Mouse (Mus musculus): ENCODE results near the gene Exoc7. TPM values are rescaled to one million over a fixed set of nuclear protein-coding genes. Genes with fewer than 3 reads are reported as not detected.

Exoc7 gene
- polyA plus RNA-seq, 1 experiment from 2014 or later, result 63.8 TPM

- no peak for DNase-seq (ENCODE audit: low spot score)
- no peaks in the 10 kb centered on the region for H3K9me3 ChIP-seq (ENCODE audit: control insufficient read depth, low read length)
- no peak overlapping the region for H3K27ac ChIP-seq (ENCODE audit: low read depth)
- 32% methylated on average over 11 of the region's 12 CpGs for WGBS
- H3K4me3 ChIP-seq (ENCODE audit: low read depth, low read length), result no peak overlapping the region
- no peak overlapping the region for H3K9ac ChIP-seq (ENCODE audit: low read length)
- ATAC-seq (replicated peaks; ENCODE audit: low FRiP score, low TSS enrichment, low read depth), result no peak
- peaks cover 22% of the 10 kb centered on the region for H3K27me3 ChIP-seq (replicated peaks; ENCODE audit: control insufficient read depth, insufficient read depth, low read length)
- no peak overlapping the region for H3K4me2 ChIP-seq (ENCODE audit: low read length)
- peaks cover 29% of the 10 kb centered on the region for H3K4me1 ChIP-seq (replicated peaks; ENCODE audit: control insufficient read depth, insufficient read depth, low read length)
- H3K36me3 ChIP-seq (ENCODE audit: control insufficient read depth, insufficient read depth, low read length), result no peaks in the 10 kb centered on the region
These were observed 30.0 kb upstream of the Exoc7 start for GRCm38 (mm10) chr11:116337000-116337399.

DNA sequence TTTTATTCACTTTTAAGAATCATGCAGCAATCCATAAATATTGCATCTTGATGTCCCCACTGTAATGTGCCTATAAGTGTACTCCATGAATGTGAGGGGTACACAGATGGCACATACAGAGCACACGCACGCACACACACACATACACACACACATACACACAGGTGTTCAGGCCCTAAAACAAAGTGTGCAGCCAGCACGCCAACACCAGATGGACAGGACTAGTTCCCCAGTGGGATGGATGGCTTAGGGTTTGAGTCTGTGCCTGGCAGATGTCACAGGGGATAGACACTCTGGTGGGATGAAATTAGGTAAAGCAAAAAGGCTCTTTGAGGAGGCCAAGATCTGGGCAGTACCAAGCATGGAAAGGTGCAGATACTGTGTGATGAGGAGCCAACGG lies 29.4 kb upstream of the Exoc7 start:
- no peaks in the 10 kb centered on the region for H3K9me3 ChIP-seq (ENCODE audit: control insufficient read depth, low read length)
- 79% methylated on average over 4 of the region's 4 CpGs for WGBS
- DNase-seq (ENCODE audit: low spot score), result no peak
- H3K27me3 ChIP-seq (replicated peaks; ENCODE audit: control insufficient read depth, insufficient read depth, low read length), result peaks cover 22% of the 10 kb centered on the region
- H3K36me3 ChIP-seq (ENCODE audit: control insufficient read depth, insufficient read depth, low read length), result no peaks in the 10 kb centered on the region
- no peak overlapping the region for H3K4me3 ChIP-seq (ENCODE audit: low read depth, low read length)
- H3K4me1 ChIP-seq (replicated peaks; ENCODE audit: control insufficient read depth, insufficient read depth, low read length), result peaks cover 30% of the 10 kb centered on the region
- no peak for ATAC-seq (replicated peaks; ENCODE audit: low FRiP score, low TSS enrichment, low read depth)
- H3K27ac ChIP-seq (ENCODE audit: low read depth), result no peak overlapping the region
- H3K9ac ChIP-seq (ENCODE audit: low read length), result peak overlapping the region; percentile 0; the same call in 1 of the 2 replicates
- peak overlapping the region; percentile 98 for H3K4me2 ChIP-seq (ENCODE audit: low read length)

DNA sequence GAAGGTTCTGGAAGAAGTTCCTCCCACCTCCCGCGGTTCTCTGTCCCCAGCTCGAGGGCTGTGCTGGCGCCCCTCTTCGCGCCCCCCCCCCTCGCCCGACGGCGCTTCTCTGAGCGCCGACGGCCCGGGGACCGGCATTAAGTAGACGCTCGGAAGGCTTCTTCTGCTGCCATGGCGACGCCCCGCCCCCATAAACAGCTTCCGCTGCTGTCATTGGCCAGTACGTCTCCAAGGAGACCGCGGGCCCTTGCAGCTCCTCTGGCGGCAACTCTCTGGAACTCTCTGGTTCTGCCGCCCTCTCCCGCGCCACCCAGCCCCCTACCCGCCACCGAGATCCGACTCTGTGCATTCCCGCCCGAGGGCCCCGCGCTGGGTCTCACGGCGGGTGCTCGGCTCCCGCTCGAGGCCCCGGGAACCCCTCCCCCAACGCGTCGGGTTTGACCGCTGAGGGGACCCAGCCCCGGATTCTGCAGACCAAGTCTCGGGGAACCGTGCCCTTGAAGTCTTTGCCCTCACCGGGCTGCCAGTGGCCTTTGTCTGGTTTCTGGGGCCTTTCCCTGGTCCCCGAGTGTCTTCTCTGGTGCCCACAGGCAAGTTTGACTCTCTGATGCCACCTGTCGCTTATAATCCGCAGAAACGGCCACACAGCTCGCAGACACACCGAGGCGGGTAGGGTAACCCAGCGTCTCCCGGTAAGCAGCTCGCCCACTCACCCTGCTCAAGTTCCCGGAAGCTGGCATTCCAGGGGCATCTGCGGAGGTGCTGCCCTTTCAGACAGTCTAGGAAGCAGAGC lies 28.4 kb upstream of the Exoc7 start, which contains the start of gene Foxj1:
Gene Foxj1 (minus strand): TSS at position 156 of the 793 bp plus-strand sequence.
- WGBS, result under 1% methylated on average over 58 of the region's 61 CpGs
- ATAC-seq (replicated peaks; ENCODE audit: low FRiP score, low TSS enrichment, low read depth) (peak; percentile 85), DNase-seq (ENCODE audit: low spot score) (peak; percentile 99)
- H3K4me1 ChIP-seq (replicated peaks; ENCODE audit: control insufficient read depth, insufficient read depth, low read length), result peaks cover 30% of the 10 kb centered on the region
- no peak within 1 kb of the TSS for H3K27ac ChIP-seq (ENCODE audit: low read depth)
- H3K4me2 ChIP-seq (ENCODE audit: low read length), result peak within 1 kb of the TSS; percentile 98
- no peaks in the 10 kb centered on the region for H3K36me3 ChIP-seq (ENCODE audit: control insufficient read depth, insufficient read depth, low read length)
- peak within 1 kb of the TSS; percentile 61 for H3K4me3 ChIP-seq (ENCODE audit: low read depth, low read length)
- H3K27me3 ChIP-seq (replicated peaks; ENCODE audit: control insufficient read depth, insufficient read depth, low read length), result peaks cover 22% of the 10 kb centered on the region
- peak within 1 kb of the TSS; percentile 55 for H3K9ac ChIP-seq (ENCODE audit: low read length)
- no peaks in the 10 kb centered on the region for H3K9me3 ChIP-seq (ENCODE audit: control insufficient read depth, low read length)

GRCm38 (mm10) chr11:116334417-116334782 lies 27.4 kb upstream of the Exoc7 start:
- Histone ChIP-seq H3K9me3 (ENCODE audit: control insufficient read depth, low read length) (no peaks in the 10 kb centered on the region), H3K9ac (ENCODE audit: low read length) (no peak overlapping the region), H3K4me3 (ENCODE audit: low read depth, low read length) (peak overlapping the region; percentile 61), H3K27ac (ENCODE audit: low read depth) (no peak overlapping the region), H3K36me3 (ENCODE audit: control insufficient read depth, insufficient read depth, low read length) (no peaks in the 10 kb centered on the region), H3K4me2 (ENCODE audit: low read length) (peak overlapping the region; percentile 98), H3K4me1 (replicated peaks; ENCODE audit: control insufficient read depth, insufficient read depth, low read length) (peaks cover 36% of the 10 kb centered on the region), H3K27me3 (replicated peaks; ENCODE audit: control insufficient read depth, insufficient read depth, low read length) (peaks cover 22% of the 10 kb centered on the region)
- 7% methylated on average over 26 of the region's 26 CpGs for WGBS
- ATAC-seq (replicated peaks; ENCODE audit: low FRiP score, low TSS enrichment, low read depth), result no peak
- DNase-seq (ENCODE audit: low spot score), result no peak

DNA sequence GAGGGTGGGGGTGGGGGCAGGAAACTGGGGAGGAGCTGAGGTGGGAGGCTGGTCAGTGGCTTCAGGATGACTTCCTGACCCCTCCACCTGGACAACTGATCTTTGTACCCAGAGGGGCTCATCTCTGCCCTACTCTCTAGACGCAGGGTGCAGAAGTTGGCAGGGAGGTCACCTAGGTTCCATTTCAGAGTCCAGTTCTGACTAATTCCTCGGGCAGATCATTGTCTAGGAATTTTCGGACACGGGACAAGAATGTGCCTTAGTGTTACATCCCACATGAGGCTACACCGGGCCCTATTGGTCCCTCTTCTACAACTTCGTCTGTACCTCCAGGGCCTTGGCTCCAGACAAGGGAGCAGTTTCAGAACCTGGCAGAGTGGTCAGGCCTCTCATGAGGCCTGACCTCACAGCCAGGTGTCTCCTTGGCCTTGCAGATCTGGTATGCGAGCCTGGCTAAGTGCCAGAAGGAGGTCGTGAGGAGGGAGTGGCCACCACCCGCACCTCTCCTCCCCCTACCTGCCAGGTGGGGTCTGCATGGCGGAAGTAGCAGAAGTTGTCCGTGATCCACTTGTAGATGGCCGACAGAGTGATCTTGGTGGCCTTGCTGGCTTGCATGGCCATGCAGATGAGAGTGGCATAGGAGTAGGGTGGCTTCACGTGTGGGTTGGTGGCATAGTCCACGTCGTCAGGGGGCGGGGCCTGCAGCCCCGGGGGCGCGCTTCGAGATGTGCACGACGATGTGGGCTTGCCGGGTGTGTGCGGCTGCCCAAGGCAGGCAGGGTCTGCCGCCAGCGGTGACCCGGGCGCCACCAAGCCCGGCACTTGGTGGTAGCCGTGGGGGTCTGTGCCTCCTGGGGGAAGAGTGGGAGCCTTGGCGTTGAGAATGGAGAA lies 26.7 kb upstream of the Exoc7 start:
- peak; percentile 71 for DNase-seq (ENCODE audit: low spot score)
- H3K27ac ChIP-seq (ENCODE audit: low read depth), result no peak overlapping the region
- 20% methylated on average over 31 of the region's 31 CpGs for WGBS

GRCm38 (mm10) chr11:116332983-116333270 lies 25.9 kb upstream of the Exoc7 start:
- Histone ChIP-seq H3K4me1 (replicated peaks; ENCODE audit: control insufficient read depth, insufficient read depth, low read length) (peaks cover 39% of the 10 kb centered on the region), H3K4me2 (ENCODE audit: low read length) (peak overlapping the region; percentile 98), H3K27ac (ENCODE audit: low read depth) (no peak overlapping the region), H3K9ac (ENCODE audit: low read length) (no peak overlapping the region), H3K36me3 (ENCODE audit: control insufficient read depth, insufficient read depth, low read length) (no peaks in the 10 kb centered on the region), H3K9me3 (ENCODE audit: control insufficient read depth, low read length) (no peaks in the 10 kb centered on the region), H3K4me3 (ENCODE audit: low read depth, low read length) (no peak overlapping the region), H3K27me3 (replicated peaks; ENCODE audit: control insufficient read depth, insufficient read depth, low read length) (peaks cover 22% of the 10 kb centered on the region)
- ATAC-seq (replicated peaks; ENCODE audit: low FRiP score, low TSS enrichment, low read depth) (no peak), DNase-seq (ENCODE audit: low spot score) (no peak)
- WGBS, result 71% methylated on average over 3 of the region's 3 CpGs

More for the DNA sequence above, 26.7 kb upstream of the Exoc7 start:
- ATAC-seq (replicated peaks; ENCODE audit: low FRiP score, low TSS enrichment, low read depth), result no peak
- H3K4me1 ChIP-seq (replicated peaks; ENCODE audit: control insufficient read depth, insufficient read depth, low read length), result peaks cover 39% of the 10 kb centered on the region
- H3K27me3 ChIP-seq (replicated peaks; ENCODE audit: control insufficient read depth, insufficient read depth, low read length), result peaks cover 22% of the 10 kb centered on the region
- no peaks in the 10 kb centered on the region for H3K9me3 ChIP-seq (ENCODE audit: control insufficient read depth, low read length)
- no peaks in the 10 kb centered on the region for H3K36me3 ChIP-seq (ENCODE audit: control insufficient read depth, insufficient read depth, low read length)
- H3K9ac ChIP-seq (ENCODE audit: low read length), result no peak overlapping the region
- peak overlapping the region; percentile 98 for H3K4me2 ChIP-seq (ENCODE audit: low read length)
- H3K4me3 ChIP-seq (ENCODE audit: low read depth, low read length), result peak overlapping the region; percentile 61

DNA sequence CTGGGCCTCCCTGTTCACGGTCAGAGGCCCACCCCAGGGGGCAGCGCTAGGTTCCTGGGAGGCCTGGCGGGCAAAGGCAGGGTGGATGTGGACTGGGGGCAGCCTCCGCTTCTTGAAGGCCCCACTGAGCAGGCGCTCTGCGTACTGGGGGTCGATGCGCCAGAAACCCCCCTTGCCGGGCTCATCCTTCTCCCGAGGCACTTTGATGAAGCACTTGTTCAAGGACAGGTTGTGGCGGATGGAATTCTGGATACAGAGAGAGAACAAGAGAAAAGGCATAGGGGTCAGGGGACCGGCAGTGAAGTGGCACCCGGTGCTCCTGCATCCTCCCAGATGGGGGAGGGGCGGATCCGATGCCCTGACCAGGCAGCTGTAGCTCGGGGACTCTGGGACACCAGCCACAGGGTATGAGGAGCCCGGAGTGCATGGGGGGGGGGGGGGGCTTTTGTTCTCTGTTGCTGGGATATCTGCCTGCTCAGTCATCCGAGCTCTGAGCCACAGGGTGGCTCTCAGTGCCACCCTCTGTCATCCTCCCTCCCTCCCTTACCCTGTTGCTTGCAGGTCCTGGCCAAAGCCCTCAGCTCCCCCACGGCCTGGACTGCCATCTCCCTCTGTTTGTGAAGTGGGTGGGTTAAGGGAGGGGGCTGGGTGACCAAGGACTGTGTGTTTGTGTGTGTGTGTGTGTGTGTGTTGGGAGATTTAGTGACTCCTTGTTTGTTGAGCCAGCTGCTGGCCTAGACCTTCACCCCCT lies 25.4 kb upstream of the Exoc7 start:
- Histone ChIP-seq H3K4me1 (replicated peaks; ENCODE audit: control insufficient read depth, insufficient read depth, low read length) (peaks cover 39% of the 10 kb centered on the region), H3K27me3 (replicated peaks; ENCODE audit: control insufficient read depth, insufficient read depth, low read length) (peaks cover 22% of the 10 kb centered on the region), H3K36me3 (ENCODE audit: control insufficient read depth, insufficient read depth, low read length) (no peaks in the 10 kb centered on the region), H3K4me3 (ENCODE audit: low read depth, low read length) (no peak overlapping the region), H3K27ac (ENCODE audit: low read depth) (no peak overlapping the region), H3K4me2 (ENCODE audit: low read length) (peak overlapping the region; percentile 98), H3K9me3 (ENCODE audit: control insufficient read depth, low read length) (no peaks in the 10 kb centered on the region), H3K9ac (ENCODE audit: low read length) (no peak overlapping the region)
- DNase-seq (ENCODE audit: low spot score) (no peak), ATAC-seq (replicated peaks; ENCODE audit: low FRiP score, low TSS enrichment, low read depth) (no peak)
- WGBS, result 38% methylated on average over 18 of the region's 19 CpGs

DNA sequence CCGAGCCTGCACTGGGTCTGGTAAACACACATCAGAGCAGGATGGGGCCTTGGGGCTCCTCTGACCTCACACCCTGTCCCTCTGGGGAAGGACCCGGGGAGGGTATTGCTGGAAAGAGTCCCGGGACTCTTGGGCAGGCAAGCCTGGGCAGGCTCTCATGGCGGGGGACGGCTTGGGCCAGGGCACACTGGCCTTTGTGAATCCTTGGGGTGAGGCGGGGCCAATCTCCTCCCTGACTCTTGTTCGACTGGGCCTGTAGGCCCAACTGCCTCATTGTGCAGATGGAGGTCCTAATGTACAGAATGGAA lies 23.1 kb upstream of the Exoc7 start:
- Histone ChIP-seq H3K36me3 (ENCODE audit: control insufficient read depth, insufficient read depth, low read length) (no peaks in the 10 kb centered on the region), H3K4me3 (ENCODE audit: low read depth, low read length) (no peak overlapping the region), H3K4me1 (replicated peaks; ENCODE audit: control insufficient read depth, insufficient read depth, low read length) (peaks cover 31% of the 10 kb centered on the region), H3K27me3 (replicated peaks; ENCODE audit: control insufficient read depth, insufficient read depth, low read length) (peaks cover 22% of the 10 kb centered on the region), H3K9ac (ENCODE audit: low read length) (0 out of 2 replicates have a peak overlapping the region, but pooled peaks have one; percentile 3), H3K27ac (ENCODE audit: low read depth) (no peak overlapping the region), H3K9me3 (ENCODE audit: control insufficient read depth, low read length) (no peaks in the 10 kb centered on the region), H3K4me2 (ENCODE audit: low read length) (no peak overlapping the region)
- no peak for ATAC-seq (replicated peaks; ENCODE audit: low FRiP score, low TSS enrichment, low read depth)
- 68% methylated on average over 7 of the region's 7 CpGs for WGBS
- no peak for DNase-seq (ENCODE audit: low spot score)

Data from intestine, embryonic 14.5 days (tissue).